Mouse (Mus musculus) olfactory bulb, adult 2 months (tissue): ENCODE measurements around the gene Vasp.

Experiments
- CTCF ChIP-seq: fragments of 200-500 bp; IDR thresholded peaks from 2 replicates; pipeline ENCODE4 v1.5.1; 2012; ENCODE audit warnings: low read depth, mild to moderate bottlenecking, low read length, moderate library complexity; ENCODE audit not compliant: insufficient read depth
- POLR2A ChIP-seq: fragments of 200-500 bp; IDR thresholded peaks from 2 replicates; pipeline ENCODE4 v1.6.1; 2012; ENCODE audit warnings: mild to moderate bottlenecking, low read depth, low read length, moderate library complexity; ENCODE audit not compliant: insufficient read depth

- TF ChIP-seq POLR2A (no peak), CTCF (no peak)
Measured at GRCm38 (mm10) chr7:19306819-19307738, 35.5 kb upstream of the Vasp start.
